Mouse (Mus musculus): ENCODE data around the gene Cadm1. TPM values are rescaled to one million over a fixed set of nuclear protein-coding genes. Genes with fewer than 3 reads are reported as not detected.
A peak's percentile ranks its signal among the peaks of the same experiment; 100 is the strongest.

Cadm1 gene
- polyA plus RNA-seq, 1 experiment from 2014 or later, result 155 TPM

- H3K4me1 ChIP-seq (replicated peaks), result peaks cover 35% of the 10 kb centered on the region
- H3K27ac ChIP-seq (replicated peaks), result peak overlapping the region; percentile 70
- H3K27me3 ChIP-seq, result no peaks in the 10 kb centered on the region
- H3K9me3 ChIP-seq, result no peaks in the 10 kb centered on the region
- H3K4me2 ChIP-seq, result no peak overlapping the region
- 0 out of 2 replicates have a peak, but pooled peaks cover under 1% of the 10 kb centered on the region for H3K36me3 ChIP-seq
- H3K4me3 ChIP-seq, result no peak overlapping the region
- ATAC-seq (ENCODE audit: low read depth), result peak; percentile 42; the same call in 1 of the 2 replicates
- 20% methylated on average over 15 of the region's 15 CpGs for WGBS
- H3K9ac ChIP-seq, result no peak overlapping the region
These were observed 309.1 kb downstream of the Cadm1 start for GRCm38 (mm10) chr9:47838890-47839691.

GRCm38 (mm10) chr9:47839692-47840025, 309.7 kb downstream of the Cadm1 start:
- 70% methylated on average over 10 of the region's 10 CpGs for WGBS
- no peak overlapping the region for H3K4me2 ChIP-seq
- 0 out of 2 replicates have a peak, but pooled peaks have one; percentile 44 for ATAC-seq (ENCODE audit: low read depth)

GRCm38 (mm10) chr9:47843328-47843727, 313.4 kb downstream of the Cadm1 start:
- no peak overlapping the region for H3K4me2 ChIP-seq
- 84% methylated on average over 6 of the region's 6 CpGs for WGBS
- H3K9ac ChIP-seq, result no peak overlapping the region
- no peaks in the 10 kb centered on the region for H3K9me3 ChIP-seq
- ATAC-seq (ENCODE audit: low read depth), result no peak
- no peak overlapping the region for H3K4me3 ChIP-seq
- no peaks in the 10 kb centered on the region for H3K27me3 ChIP-seq
- peaks cover 65% of the 10 kb centered on the region for H3K4me1 ChIP-seq (replicated peaks)
- no peak overlapping the region for H3K27ac ChIP-seq (replicated peaks)
- H3K36me3 ChIP-seq, result 0 out of 2 replicates have a peak, but pooled peaks cover 7% of the 10 kb centered on the region

More at GRCm38 (mm10) chr9:47839692-47840025, 309.7 kb downstream of the Cadm1 start:
- Histone ChIP-seq H3K27me3 (no peaks in the 10 kb centered on the region), H3K27ac (replicated peaks) (peak overlapping the region; percentile 70), H3K4me1 (replicated peaks) (peaks cover 39% of the 10 kb centered on the region), H3K9me3 (no peaks in the 10 kb centered on the region), H3K4me3 (no peak overlapping the region), H3K9ac (no peak overlapping the region), H3K36me3 (0 out of 2 replicates have a peak, but pooled peaks cover 6% of the 10 kb centered on the region)

- Histone ChIP-seq H3K36me3 (0 out of 2 replicates have a peak, but pooled peaks cover 7% of the 10 kb centered on the region), H3K27ac (replicated peaks) (peak overlapping the region; percentile 39), H3K4me2 (no peak overlapping the region), H3K4me1 (replicated peaks) (peaks cover 55% of the 10 kb centered on the region), H3K9me3 (no peaks in the 10 kb centered on the region), H3K9ac (no peak overlapping the region), H3K4me3 (no peak overlapping the region), H3K27me3 (no peaks in the 10 kb centered on the region)
- WGBS, result 56% methylated on average over 10 of the region's 10 CpGs
- no peak for ATAC-seq (ENCODE audit: low read depth)
These were observed 316.3 kb downstream of the Cadm1 start for GRCm38 (mm10) chr9:47846275-47846674.

GRCm38 (mm10) chr9:47846926-47847325, 317.0 kb downstream of the Cadm1 start:
- Histone ChIP-seq H3K36me3 (0 out of 2 replicates have a peak, but pooled peaks cover 7% of the 10 kb centered on the region), H3K4me3 (no peak overlapping the region), H3K9me3 (no peaks in the 10 kb centered on the region), H3K9ac (no peak overlapping the region), H3K27me3 (no peaks in the 10 kb centered on the region), H3K27ac (replicated peaks) (peak overlapping the region; percentile 39; the same call in 1 of the 2 replicates), H3K4me2 (no peak overlapping the region), H3K4me1 (replicated peaks) (peaks cover 49% of the 10 kb centered on the region)
- 0 out of 2 replicates have a peak, but pooled peaks have one; percentile 21 for ATAC-seq (ENCODE audit: low read depth)
- 31% methylated on average over 6 of the region's 6 CpGs for WGBS

GRCm38 (mm10) chr9:47847797-47848196, 317.8 kb downstream of the Cadm1 start:
- no peak overlapping the region for H3K4me3 ChIP-seq
- no peaks in the 10 kb centered on the region for H3K27me3 ChIP-seq
- H3K9ac ChIP-seq, result no peak overlapping the region
- peak overlapping the region; percentile 20; the same call in 1 of the 2 replicates for H3K27ac ChIP-seq (replicated peaks)
- peaks cover 46% of the 10 kb centered on the region for H3K4me1 ChIP-seq (replicated peaks)
- 21% methylated on average over 4 of the region's 4 CpGs for WGBS
- H3K9me3 ChIP-seq, result no peaks in the 10 kb centered on the region
- no peak overlapping the region for H3K4me2 ChIP-seq
- H3K36me3 ChIP-seq, result 0 out of 2 replicates have a peak, but pooled peaks cover 7% of the 10 kb centered on the region
- ATAC-seq (ENCODE audit: low read depth), result no peak

GRCm38 (mm10) chr9:47848745-47849144, 318.8 kb downstream of the Cadm1 start:
- H3K36me3 ChIP-seq, result peaks cover 12% of the 10 kb centered on the region
- H3K9ac ChIP-seq, result no peak overlapping the region
- H3K4me2 ChIP-seq, result no peak overlapping the region
- H3K27me3 ChIP-seq, result no peaks in the 10 kb centered on the region
- WGBS, result 22% methylated on average over 5 of the region's 5 CpGs
- peaks cover 46% of the 10 kb centered on the region for H3K4me1 ChIP-seq (replicated peaks)
- no peak overlapping the region for H3K4me3 ChIP-seq
- no peak overlapping the region; the same call in 1 of the 2 replicates for H3K27ac ChIP-seq (replicated peaks)
- ATAC-seq (ENCODE audit: low read depth), result no peak
- H3K9me3 ChIP-seq, result no peaks in the 10 kb centered on the region

- Histone ChIP-seq H3K27me3 (0 out of 2 replicates have a peak, but pooled peaks cover 4% of the 10 kb centered on the region), H3K36me3 (peaks cover 12% of the 10 kb centered on the region), H3K4me3 (no peak overlapping the region), H3K9ac (no peak overlapping the region), H3K27ac (replicated peaks) (0 out of 2 replicates have a peak overlapping the region, but pooled peaks have one; percentile 14), H3K9me3 (no peaks in the 10 kb centered on the region), H3K4me2 (no peak overlapping the region), H3K4me1 (replicated peaks) (peaks cover 27% of the 10 kb centered on the region)
- no peak for ATAC-seq (ENCODE audit: low read depth)
- 83% methylated on average over 8 of the region's 8 CpGs for WGBS
These were observed 326.3 kb downstream of the Cadm1 start for GRCm38 (mm10) chr9:47856311-47856710.

GRCm38 (mm10) chr9:47857235-47857634, 327.3 kb downstream of the Cadm1 start:
- Histone ChIP-seq H3K9ac (no peak overlapping the region), H3K27me3 (0 out of 2 replicates have a peak, but pooled peaks cover 4% of the 10 kb centered on the region), H3K36me3 (peaks cover 12% of the 10 kb centered on the region), H3K4me1 (replicated peaks) (peaks cover 27% of the 10 kb centered on the region), H3K9me3 (no peaks in the 10 kb centered on the region), H3K4me3 (no peak overlapping the region), H3K4me2 (no peak overlapping the region), H3K27ac (replicated peaks) (peak overlapping the region; percentile 82)
- WGBS, result 78% methylated on average over 7 of the region's 7 CpGs
- ATAC-seq (ENCODE audit: low read depth), result no peak

GRCm38 (mm10) chr9:47858134-47858533, 328.2 kb downstream of the Cadm1 start:
- H3K4me2 ChIP-seq, result no peak overlapping the region

GRCm38 (mm10) chr9:47858778-47859395, 328.9 kb downstream of the Cadm1 start:
- no peak overlapping the region for H3K4me3 ChIP-seq
- H3K27ac ChIP-seq (replicated peaks), result peak overlapping the region; percentile 82
- H3K9ac ChIP-seq, result 0 out of 2 replicates have a peak overlapping the region, but pooled peaks have one; percentile 41
- WGBS, result 62% methylated on average over 10 of the region's 10 CpGs
- peaks cover 29% of the 10 kb centered on the region for H3K4me1 ChIP-seq (replicated peaks)
- peaks cover 6% of the 10 kb centered on the region for H3K36me3 ChIP-seq
- ATAC-seq (ENCODE audit: low read depth), result no peak
- no peak overlapping the region for H3K4me2 ChIP-seq
- no peaks in the 10 kb centered on the region for H3K9me3 ChIP-seq
- 0 out of 2 replicates have a peak, but pooled peaks cover 4% of the 10 kb centered on the region for H3K27me3 ChIP-seq

More at GRCm38 (mm10) chr9:47858134-47858533, 328.2 kb downstream of the Cadm1 start:
- Histone ChIP-seq H3K36me3 (peaks cover 12% of the 10 kb centered on the region), H3K9ac (peak overlapping the region; percentile 41; the same call in 1 of the 2 replicates), H3K9me3 (no peaks in the 10 kb centered on the region), H3K4me1 (replicated peaks) (peaks cover 29% of the 10 kb centered on the region), H3K4me3 (no peak overlapping the region), H3K27me3 (0 out of 2 replicates have a peak, but pooled peaks cover 4% of the 10 kb centered on the region), H3K27ac (replicated peaks) (peak overlapping the region; percentile 82)
- ATAC-seq (ENCODE audit: low read depth), result peak; percentile 32; the same call in 1 of the 2 replicates
- 34% methylated on average over 5 of the region's 5 CpGs for WGBS

- no peaks in the 10 kb centered on the region for H3K36me3 ChIP-seq
- no peak overlapping the region for H3K27ac ChIP-seq (replicated peaks)
- H3K27me3 ChIP-seq, result 0 out of 2 replicates have a peak, but pooled peaks cover 4% of the 10 kb centered on the region
- H3K4me2 ChIP-seq, result no peak overlapping the region
- ATAC-seq (ENCODE audit: low read depth), result no peak
- H3K9ac ChIP-seq, result no peak overlapping the region
- 65% methylated on average over 3 of the region's 3 CpGs for WGBS
- H3K4me1 ChIP-seq (replicated peaks), result peaks cover 39% of the 10 kb centered on the region
- no peak overlapping the region for H3K4me3 ChIP-seq
- no peaks in the 10 kb centered on the region for H3K9me3 ChIP-seq
These were observed 331.0 kb downstream of the Cadm1 start for GRCm38 (mm10) chr9:47860994-47861393.
